Mouse (Mus musculus): ENCODE data around the gene Ms4a1. TPM values are rescaled to one million over a fixed set of nuclear protein-coding genes. Genes with fewer than 3 reads are reported as not detected.
A peak's percentile ranks its signal among the peaks of the same experiment; 100 is the strongest.
"Not testable (repeated sequence)": the region's sequence is repeated elsewhere in the genome, so short reads cannot be mapped to it uniquely, and the experiment has no call there.

Gene Ms4a1
- total RNA-seq (2017): 552 and 558 TPM in 2 replicates

GRCm38 (mm10) chr19:11266052-11266845 is at the start of gene Ms4a1:
Gene Ms4a1, minus strand, starts transcription at chr19:11266241.
- peak; percentile 89 for ATAC-seq (ENCODE audit: extremely low read depth, insufficient number of reproducible peaks, low FRiP score, poor library complexity, severe bottlenecking)

DNA sequence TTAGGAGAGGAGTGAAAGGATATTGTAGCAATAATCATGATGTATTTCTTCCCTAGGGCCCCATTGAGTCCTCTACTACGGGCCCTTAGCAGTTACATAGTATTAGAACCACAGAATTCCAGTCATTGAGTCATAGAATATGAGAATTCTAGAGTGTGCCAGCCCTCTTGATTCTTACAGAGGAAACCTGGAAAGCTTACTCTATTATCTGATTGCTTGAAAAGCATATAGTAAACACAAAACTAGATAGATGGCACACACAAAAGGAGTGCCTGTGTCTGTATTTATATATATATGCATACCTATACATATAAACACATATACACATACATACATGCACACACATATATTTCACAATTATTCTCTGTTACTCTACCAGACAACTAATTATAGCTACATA is 48.3 kb upstream of the Ms4a1 start, which contains the start of gene Ms4a14:
TSS of gene Ms4a14 (minus strand) at position 101 of the 400 bp plus-strand sequence.
- no peak for ATAC-seq (ENCODE audit: extremely low read depth, insufficient number of reproducible peaks, low FRiP score, poor library complexity, severe bottlenecking)

DNA sequence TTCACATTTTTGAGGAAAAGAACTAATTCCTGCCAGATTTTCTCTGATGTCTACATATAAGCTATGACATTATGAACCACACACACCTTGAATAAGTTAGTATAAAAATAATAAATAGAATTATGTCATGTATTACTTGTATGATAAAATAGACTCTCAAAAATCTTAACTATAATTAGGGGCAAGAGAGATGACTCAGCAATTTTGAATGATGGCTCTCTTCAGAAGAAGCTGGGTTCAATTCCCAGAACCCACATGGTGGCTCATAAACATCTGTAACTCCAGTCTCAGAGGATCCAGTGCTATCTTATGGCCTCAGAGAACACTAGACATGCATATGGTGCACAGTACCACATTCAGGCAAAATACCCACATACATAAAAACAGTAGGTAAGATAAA is 42.8 kb upstream of the Ms4a1 start:
- no peak for ATAC-seq (ENCODE audit: extremely low read depth, insufficient number of reproducible peaks, low FRiP score, poor library complexity, severe bottlenecking)

DNA sequence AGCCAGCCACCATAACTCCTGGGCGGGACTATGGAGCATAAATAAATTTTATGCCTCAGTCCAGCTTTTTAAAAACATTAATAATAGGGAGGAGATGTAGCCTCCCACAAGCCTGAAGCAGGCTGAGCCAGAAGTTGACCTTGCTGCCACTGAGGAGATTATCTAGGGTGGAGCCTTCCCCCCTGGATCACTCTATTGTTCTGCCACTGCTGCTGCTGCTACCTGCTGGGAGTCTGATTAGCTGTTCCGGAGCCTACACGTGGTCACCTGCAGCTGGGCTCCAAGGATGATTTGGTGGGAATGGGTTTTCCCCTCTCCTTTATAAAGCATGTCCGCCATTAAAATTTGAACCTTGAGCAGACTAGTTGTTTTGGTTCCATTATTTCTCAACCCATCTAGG is 33.5 kb upstream of the Ms4a1 start:
- not testable (repeated sequence) for ATAC-seq (ENCODE audit: extremely low read depth, insufficient number of reproducible peaks, low FRiP score, poor library complexity, severe bottlenecking)

DNA sequence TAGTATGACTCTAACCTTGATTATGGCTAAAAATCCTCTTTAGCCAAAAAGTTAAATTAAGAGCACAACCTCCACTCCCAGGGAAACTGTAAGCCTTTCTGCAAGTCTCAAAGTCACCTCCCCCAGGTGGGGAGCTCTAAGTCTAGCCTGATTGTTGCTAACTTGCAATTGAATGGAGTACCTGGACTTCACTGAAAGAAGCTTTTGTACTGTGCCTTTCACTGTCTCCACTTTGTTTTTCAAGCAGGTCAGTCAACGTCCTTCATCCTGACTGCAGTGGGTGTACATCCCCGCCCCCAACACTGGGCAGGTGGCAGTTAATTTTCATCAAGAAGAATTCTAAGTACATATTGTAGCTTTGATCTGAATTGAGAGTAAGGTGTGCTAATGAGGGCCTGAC is 32.9 kb upstream of the Ms4a1 start:
- no peak for ATAC-seq (ENCODE audit: extremely low read depth, insufficient number of reproducible peaks, low FRiP score, poor library complexity, severe bottlenecking)

GRCm38 (mm10) chr19:11293616-11294015 is 27.6 kb upstream of the Ms4a1 start:
- not testable (repeated sequence) for ATAC-seq (ENCODE audit: extremely low read depth, insufficient number of reproducible peaks, low FRiP score, poor library complexity, severe bottlenecking)

GRCm38 (mm10) chr19:11292990-11293389 is 26.9 kb upstream of the Ms4a1 start:
- no peak for ATAC-seq (ENCODE audit: extremely low read depth, insufficient number of reproducible peaks, low FRiP score, poor library complexity, severe bottlenecking)

GRCm38 (mm10) chr19:11283773-11284172 is 17.7 kb upstream of the Ms4a1 start, which contains the start of gene Ms4a5:
Gene Ms4a5, minus strand, starts transcription at chr19:11283873.
- ATAC-seq (ENCODE audit: extremely low read depth, insufficient number of reproducible peaks, low FRiP score, poor library complexity, severe bottlenecking): no peak

DNA sequence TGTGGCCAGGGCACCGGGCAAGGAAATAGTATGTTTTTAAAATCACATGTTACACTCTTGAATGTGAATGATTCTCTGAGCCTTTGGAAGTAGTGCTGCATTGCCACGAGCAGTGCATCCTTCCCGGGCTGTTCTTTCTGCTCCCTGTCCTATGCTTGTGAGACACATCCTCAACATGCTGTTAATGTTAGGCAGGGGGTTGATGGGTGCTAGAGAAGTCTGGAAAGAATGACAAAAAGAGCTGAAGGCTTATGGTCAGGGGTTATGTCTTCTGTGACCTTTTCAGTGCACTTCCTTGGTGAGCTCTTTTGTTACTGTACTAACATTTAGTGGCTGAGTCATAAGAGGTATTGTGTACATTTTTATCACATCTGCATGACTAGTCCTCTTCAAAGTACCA is 14.2 kb upstream of the Ms4a1 start:
- ATAC-seq (ENCODE audit: extremely low read depth, insufficient number of reproducible peaks, low FRiP score, poor library complexity, severe bottlenecking): no peak

DNA sequence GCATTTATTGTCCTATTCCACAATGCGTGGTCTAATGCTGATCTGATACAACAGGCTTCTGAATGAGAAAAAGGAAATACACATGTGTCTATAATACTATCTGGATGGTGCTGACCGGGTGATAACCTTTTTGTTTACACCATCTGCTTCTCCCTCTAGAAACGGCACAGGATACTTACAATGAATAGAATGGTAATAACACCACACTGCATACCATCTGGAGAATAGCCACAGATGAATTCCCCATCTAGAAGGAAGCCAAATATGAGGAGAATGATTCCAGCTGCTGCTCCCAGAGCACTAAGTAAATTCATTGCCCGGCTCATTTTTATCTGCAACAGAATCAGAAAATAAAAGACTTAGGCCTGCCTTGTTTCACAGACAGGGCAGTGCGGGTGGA is 10.4 kb upstream of the Ms4a1 start:
- ATAC-seq (ENCODE audit: extremely low read depth, insufficient number of reproducible peaks, low FRiP score, poor library complexity, severe bottlenecking): no peak

GRCm38 (mm10) chr19:11266956-11267355 is 915 bp upstream of the Ms4a1 start:
- ATAC-seq (ENCODE audit: extremely low read depth, insufficient number of reproducible peaks, low FRiP score, poor library complexity, severe bottlenecking): no peak

GRCm38 (mm10) chr19:11264602-11265185 is 1.3 kb downstream of the Ms4a1 start:
- no peak for ATAC-seq (ENCODE audit: extremely low read depth, insufficient number of reproducible peaks, low FRiP score, poor library complexity, severe bottlenecking)

DNA sequence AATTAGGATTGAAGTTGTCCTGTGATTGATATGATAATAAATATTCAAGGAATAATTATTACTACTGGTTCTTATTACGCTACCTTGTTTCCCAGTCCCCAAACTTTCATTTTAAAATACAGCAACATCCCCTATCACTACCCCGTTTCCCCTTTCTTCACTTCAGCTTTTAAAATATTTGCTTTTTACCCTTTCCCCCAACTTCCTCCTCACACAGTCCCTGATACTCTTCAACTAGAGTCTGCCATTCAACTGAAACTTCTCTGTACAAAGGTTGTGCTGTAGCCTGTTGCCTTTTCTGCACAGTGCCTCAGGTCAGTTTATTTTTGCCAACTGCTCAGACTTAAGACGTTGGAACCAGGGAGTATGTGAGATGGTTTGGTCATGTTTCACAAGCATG is 2.5 kb downstream of the Ms4a1 start:
- ATAC-seq (ENCODE audit: extremely low read depth, insufficient number of reproducible peaks, low FRiP score, poor library complexity, severe bottlenecking): no peak

DNA sequence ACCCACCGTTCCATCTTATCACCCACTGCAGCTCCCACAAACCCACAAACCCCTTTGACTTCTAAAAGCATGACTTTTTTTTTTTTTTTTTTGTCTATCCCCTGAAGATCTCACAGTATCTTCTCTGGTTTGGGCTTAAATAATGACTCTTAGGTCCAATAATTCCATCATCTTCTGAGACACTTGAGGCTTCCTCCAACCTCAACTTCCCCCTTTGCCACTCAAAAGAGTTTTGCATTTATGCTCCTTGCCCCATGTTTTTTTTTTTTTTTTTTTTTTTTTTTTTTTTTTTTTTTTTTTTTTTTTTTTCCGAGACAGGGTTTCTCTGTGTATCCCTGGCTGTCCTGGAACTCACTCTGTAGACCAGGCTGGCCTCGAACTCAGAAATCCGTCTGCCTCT is 3.1 kb downstream of the Ms4a1 start:
- ATAC-seq (ENCODE audit: extremely low read depth, insufficient number of reproducible peaks, low FRiP score, poor library complexity, severe bottlenecking): not testable (repeated sequence)

GRCm38 (mm10) chr19:11261522-11261921 is 4.5 kb downstream of the Ms4a1 start:
- no peak for ATAC-seq (ENCODE audit: extremely low read depth, insufficient number of reproducible peaks, low FRiP score, poor library complexity, severe bottlenecking)

DNA sequence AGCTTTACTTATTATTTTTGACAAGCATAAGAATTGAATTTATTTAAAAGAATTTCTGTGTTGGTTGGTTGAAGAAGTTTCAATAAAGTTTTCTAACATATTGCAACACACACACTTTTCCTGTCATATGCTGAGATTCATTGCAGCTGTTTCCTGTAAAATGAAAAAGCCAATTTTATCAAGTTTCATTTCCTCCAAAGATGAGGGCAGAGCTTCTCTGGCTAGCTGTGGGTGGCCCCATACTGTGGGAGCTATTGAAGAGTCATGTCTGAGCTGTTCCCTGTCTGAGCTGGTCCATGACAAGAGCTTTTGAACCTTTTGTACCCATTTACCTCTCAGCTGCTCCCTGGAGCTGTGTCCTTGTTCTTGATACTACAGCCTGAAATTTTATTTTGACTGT is 21.8 kb downstream of the Ms4a1 start:
- peak; percentile 78 for ATAC-seq (ENCODE audit: extremely low read depth, insufficient number of reproducible peaks, low FRiP score, poor library complexity, severe bottlenecking)

- ATAC-seq (ENCODE audit: extremely low read depth, insufficient number of reproducible peaks, low FRiP score, poor library complexity, severe bottlenecking): no peak
Measured at GRCm38 (mm10) chr19:11242560-11242959, 23.5 kb downstream of the Ms4a1 start.

- ATAC-seq (ENCODE audit: extremely low read depth, insufficient number of reproducible peaks, low FRiP score, poor library complexity, severe bottlenecking): no peak
Measured at GRCm38 (mm10) chr19:11235820-11236219, 30.2 kb downstream of the Ms4a1 start.

DNA sequence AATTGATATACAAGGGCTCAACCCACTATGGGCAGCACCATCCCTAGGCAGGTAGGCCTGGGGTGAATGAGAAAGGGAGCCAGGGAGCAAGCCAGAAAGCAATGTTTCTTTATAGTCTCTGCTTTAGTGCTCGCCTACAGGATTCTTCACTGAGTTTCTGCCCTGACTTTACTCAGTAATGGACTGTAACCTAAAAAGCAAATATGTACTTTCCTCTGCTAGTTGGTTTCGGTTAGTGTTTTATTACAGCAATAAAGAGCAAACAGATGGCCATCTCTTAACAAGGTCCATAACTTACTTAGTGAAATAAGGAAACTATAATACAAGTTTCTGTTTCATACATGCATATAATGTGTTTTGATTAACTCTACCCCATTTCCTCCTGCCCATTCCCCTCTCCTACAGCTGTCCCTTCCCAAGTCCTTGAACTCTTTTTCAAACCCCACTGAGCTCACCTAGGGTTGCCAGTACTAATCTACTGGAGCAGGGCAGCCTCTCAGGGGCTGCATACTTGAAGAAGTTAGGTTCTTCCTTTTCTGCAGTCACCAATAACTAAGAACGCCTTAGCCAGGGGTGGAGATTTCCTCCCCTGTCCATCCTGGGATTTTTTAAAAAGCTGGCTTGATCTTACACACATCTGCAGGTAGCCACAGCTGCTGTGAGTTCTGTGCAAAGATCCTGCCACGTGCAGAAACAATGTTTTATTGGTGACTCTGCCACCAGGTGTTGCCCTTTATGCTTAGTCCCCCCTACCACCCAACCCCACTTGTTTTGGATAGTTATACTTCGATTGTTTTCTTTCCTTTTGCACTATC is 30.9 kb downstream of the Ms4a1 start:
- ATAC-seq (ENCODE audit: extremely low read depth, insufficient number of reproducible peaks, low FRiP score, poor library complexity, severe bottlenecking): no peak

DNA sequence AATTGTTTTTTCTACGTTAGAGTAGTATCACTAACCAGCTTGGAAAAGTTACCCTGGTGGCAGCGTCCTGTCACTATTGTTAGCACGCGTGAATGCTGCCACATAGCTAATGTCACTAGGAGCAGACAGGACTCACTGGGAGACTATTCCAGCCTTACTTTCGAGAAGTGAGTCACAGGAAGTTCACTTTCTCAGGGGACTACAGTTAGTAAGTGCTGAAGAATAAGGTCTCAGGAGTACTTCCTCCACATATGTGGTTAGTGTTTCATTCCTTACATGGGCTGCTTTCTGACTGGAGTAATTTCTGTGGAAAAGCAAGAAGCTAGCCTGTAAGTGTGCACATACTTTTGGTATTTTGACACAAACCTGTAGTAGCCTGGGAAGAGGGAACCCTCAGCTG is 31.8 kb downstream of the Ms4a1 start:
- no peak for ATAC-seq (ENCODE audit: extremely low read depth, insufficient number of reproducible peaks, low FRiP score, poor library complexity, severe bottlenecking)
